Mouse (Mus musculus) stomach, postnatal 0 days (tissue): ENCODE data around the gene Mecr.
A peak's percentile ranks its signal among the peaks of the same experiment; 100 is the strongest.

Experiments used
- CTCF ChIP-seq: IDR thresholded peaks from 2 replicates; pipeline ENCODE4 v1.5.1; 2016; ENCODE audit warnings: antibody characterized with exemption, low read depth, mild to moderate bottlenecking, moderate library complexity
- EP300 ChIP-seq: optimal IDR thresholded peaks from 2 replicates; pipeline ENCODE3; 2016; ENCODE audit warnings: antibody characterized with exemption

DNA sequence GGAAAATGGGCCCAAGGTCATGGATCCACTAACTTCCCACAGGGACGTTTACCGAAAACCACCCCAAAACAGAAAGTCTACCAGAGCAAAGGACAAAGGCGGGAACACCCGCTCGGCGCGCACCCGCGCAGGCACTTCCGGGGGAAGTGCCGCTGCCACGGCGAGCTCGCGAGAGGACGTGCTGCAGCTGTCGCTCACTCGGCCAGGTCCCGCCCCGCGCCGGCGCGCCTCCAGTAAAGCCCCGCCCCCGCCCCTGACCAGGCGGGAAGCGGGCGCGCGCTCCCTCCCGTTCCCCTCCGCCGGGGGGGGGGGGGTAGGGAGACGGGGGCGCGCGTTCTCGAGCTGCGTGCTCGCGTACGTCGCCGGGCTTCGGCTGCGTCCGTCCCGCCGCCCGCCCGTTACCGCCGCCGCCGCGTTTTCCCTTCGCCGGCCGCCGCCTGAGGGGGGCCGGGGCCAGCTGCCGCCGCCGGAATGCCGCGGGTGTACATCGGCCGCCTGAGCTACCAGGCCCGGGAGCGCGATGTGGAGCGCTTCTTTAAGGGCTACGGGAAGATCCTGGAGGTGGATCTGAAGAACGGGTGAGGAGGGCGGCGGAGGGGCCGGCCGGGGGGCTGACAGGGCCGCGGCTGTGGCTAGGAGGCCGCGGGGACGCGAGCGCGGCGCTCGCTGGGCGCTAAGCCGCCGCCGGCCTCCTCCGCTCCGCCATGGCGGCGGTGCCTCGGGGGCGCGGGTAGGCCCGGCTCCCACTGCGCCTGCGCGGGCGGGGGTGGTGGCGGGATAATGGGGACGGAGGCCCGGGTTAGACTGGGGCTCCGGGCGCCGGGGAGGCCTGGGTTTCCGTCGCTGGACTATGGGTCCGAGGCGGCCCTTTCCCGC, 30.3 kb downstream of the Mecr start, which contains the start of gene Srsf4:
- no peak for TF ChIP-seq CTCF
- TF ChIP-seq EP300, result peak; percentile 39
